Mouse (Mus musculus) neural tube, embryonic 10.5 days (tissue): Measurements from ENCODE around the gene 6430550D23Rik.
"Not testable (repeated sequence)": the region's sequence is repeated elsewhere in the genome, so short reads cannot be mapped to it uniquely, and the experiment has no call there.

Source experiments
- DNase-seq: peaks from one replicate; pipeline ENCODE4 v3.0.0-alpha.2; 2017; ENCODE audit warnings: low spot score; ENCODE audit errors: extremely low spot score

Gene 6430550D23Rik

GRCm38 (mm10) chr2:155956134-155957059 is 51.4 kb downstream of the 6430550D23Rik start, which contains the start of gene Cep250:
TSS of gene Cep250 (plus strand) at chr2:155956458.
- DNase-seq, result peak; percentile 93

GRCm38 (mm10) chr2:155952006-155952405 is 55.8 kb downstream of the 6430550D23Rik start:
- no peak for DNase-seq

- peak; percentile 49 for DNase-seq
Observed at GRCm38 (mm10) chr2:155949362-155949761, 58.4 kb downstream of the 6430550D23Rik start.

- DNase-seq, result no peak
Observed at GRCm38 (mm10) chr2:155947390-155948002, 60.3 kb downstream of the 6430550D23Rik start.

- DNase-seq, result no peak
Observed at GRCm38 (mm10) chr2:155946499-155946898, 61.3 kb downstream of the 6430550D23Rik start.

GRCm38 (mm10) chr2:155946069-155946468 is 61.7 kb downstream of the 6430550D23Rik start:
- peak; percentile 69 for DNase-seq

GRCm38 (mm10) chr2:155945580-155945979 is 62.2 kb downstream of the 6430550D23Rik start:
- DNase-seq, result no peak

- DNase-seq, result peak; percentile 14
Observed at GRCm38 (mm10) chr2:155945124-155945523, 62.7 kb downstream of the 6430550D23Rik start, which contains the start of gene Gdf5. TSS of gene Gdf5 (minus strand) at chr2:155945367.

GRCm38 (mm10) chr2:155944685-155945084 is 63.1 kb downstream of the 6430550D23Rik start:
- DNase-seq, result no peak

GRCm38 (mm10) chr2:155943463-155943862 is 64.3 kb downstream of the 6430550D23Rik start:
- DNase-seq, result no peak

- no peak for DNase-seq
Observed at GRCm38 (mm10) chr2:155941697-155942442, 65.9 kb downstream of the 6430550D23Rik start.

GRCm38 (mm10) chr2:155940681-155941080 is 67.1 kb downstream of the 6430550D23Rik start, which contains the start of gene Gm15557:
TSS of gene Gm15557 (plus strand) at chr2:155940728.
- no peak for DNase-seq

GRCm38 (mm10) chr2:155939897-155940529 is 67.8 kb downstream of the 6430550D23Rik start:
- no peak for DNase-seq

GRCm38 (mm10) chr2:155929531-155930442 is 78.0 kb downstream of the 6430550D23Rik start, which contains the start of gene Uqcc1:
TSS of gene Uqcc1 (minus strand) at chr2:155930310.
- DNase-seq, result peak; percentile 92

GRCm38 (mm10) chr2:155928711-155929345 is 78.9 kb downstream of the 6430550D23Rik start:
- DNase-seq, result no peak

- DNase-seq, result not testable (repeated sequence)
Observed at GRCm38 (mm10) chr2:155925213-155925612, 82.6 kb downstream of the 6430550D23Rik start.
